Mouse (Mus musculus) lung, adult 2 months (tissue): ENCODE measurements around the gene Mrm1.

Experiments
- CTCF ChIP-seq: fragments of 200-500 bp; IDR thresholded peaks from 2 replicates; pipeline ENCODE4 v1.5.1; 2011; ENCODE audit warnings: mild to moderate bottlenecking, low read length, control low read depth; ENCODE audit not compliant: insufficient read depth
- POLR2A ChIP-seq: fragments of 200-500 bp; IDR thresholded peaks from 2 replicates; pipeline ENCODE4 v1.6.1; 2011; ENCODE audit warnings: low read depth, mild to moderate bottlenecking, control low read depth, low read length, borderline replicate concordance; ENCODE audit errors: extremely low read depth

DNA sequence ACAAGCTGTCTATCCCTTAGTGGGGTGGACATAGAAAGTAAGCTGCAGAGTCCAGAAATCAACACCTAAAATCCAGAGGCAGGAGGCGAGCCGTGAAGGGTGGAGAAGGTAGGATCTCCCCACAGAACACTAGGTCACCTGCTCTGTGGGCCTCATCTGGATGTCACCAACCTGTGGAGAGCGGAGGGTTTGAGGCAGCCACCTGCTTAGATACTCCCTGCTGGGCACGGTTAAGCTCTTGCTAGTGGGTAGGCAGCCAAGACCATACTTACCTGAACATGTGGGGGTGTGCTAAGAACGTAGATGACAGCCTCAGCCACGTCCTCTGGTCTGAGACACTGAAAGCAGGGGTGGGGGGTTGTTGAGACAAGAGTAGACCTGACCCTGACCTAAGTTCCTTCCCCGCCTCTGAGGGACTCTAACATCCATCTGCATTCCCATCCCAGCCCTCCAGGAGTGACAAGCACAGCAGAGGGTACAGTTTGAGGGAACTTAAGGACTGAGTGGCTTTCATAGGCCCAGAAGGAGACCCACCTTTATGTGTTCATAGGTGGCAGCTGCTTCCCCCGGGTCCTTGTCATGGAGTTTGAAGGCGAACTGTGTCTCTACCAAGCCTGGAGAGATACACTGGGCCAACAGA lies 1.9 kb upstream of the Mrm1 start:
- TF ChIP-seq CTCF (no peak), POLR2A (no peak)
